Mouse (Mus musculus) testis, adult 2 months (tissue): ENCODE measurements around the gene St13.

ENCODE experiments used
- CTCF ChIP-seq: fragments of 200-500 bp; IDR thresholded peaks from 2 replicates; pipeline ENCODE4 v1.5.1; 2012; ENCODE audit warnings: low read depth, mild to moderate bottlenecking, inconsistent platforms, low read length, moderate library complexity; ENCODE audit not compliant: control insufficient read depth, insufficient read depth, insufficient replicate concordance
- POLR2A ChIP-seq: fragments of 200-500 bp; IDR thresholded peaks from 2 replicates; pipeline ENCODE4 v1.6.1; 2012; ENCODE audit warnings: low read depth, mild to moderate bottlenecking, inconsistent platforms, low read length, moderate library complexity; ENCODE audit not compliant: control insufficient read depth

DNA sequence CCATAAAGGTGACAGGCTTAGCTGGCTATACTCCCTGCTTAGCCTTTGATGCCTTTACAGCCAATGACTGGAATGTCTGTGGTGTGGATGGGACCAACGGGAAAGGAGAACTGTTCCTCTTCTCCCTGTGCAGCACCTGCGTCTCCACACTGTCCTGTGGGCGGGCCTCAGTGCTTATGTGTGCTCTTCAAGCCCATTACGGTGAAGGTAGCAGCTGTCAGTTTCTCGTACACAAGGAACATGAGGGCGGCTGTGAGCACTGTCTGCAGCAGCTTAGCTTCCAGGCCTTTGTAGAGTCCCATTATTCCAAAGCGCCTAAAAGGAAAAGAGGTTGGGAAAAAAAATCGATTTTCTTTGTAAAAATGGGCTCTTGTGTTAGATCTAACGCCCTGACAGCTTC is 80.4 kb downstream of the St13 start:
- TF ChIP-seq POLR2A (no peak), CTCF (no peak)
